Mouse (Mus musculus): ENCODE measurements around the gene Tmem178b. TPM values are rescaled to one million over a fixed set of nuclear protein-coding genes. Genes with fewer than 3 reads are reported as not detected.

The Tmem178b gene
- not detected in 2 replicates for polyA plus RNA-seq (2015; fragmentation: Nextera tagmentation; extraction: Ambion mirVana)

DNA sequence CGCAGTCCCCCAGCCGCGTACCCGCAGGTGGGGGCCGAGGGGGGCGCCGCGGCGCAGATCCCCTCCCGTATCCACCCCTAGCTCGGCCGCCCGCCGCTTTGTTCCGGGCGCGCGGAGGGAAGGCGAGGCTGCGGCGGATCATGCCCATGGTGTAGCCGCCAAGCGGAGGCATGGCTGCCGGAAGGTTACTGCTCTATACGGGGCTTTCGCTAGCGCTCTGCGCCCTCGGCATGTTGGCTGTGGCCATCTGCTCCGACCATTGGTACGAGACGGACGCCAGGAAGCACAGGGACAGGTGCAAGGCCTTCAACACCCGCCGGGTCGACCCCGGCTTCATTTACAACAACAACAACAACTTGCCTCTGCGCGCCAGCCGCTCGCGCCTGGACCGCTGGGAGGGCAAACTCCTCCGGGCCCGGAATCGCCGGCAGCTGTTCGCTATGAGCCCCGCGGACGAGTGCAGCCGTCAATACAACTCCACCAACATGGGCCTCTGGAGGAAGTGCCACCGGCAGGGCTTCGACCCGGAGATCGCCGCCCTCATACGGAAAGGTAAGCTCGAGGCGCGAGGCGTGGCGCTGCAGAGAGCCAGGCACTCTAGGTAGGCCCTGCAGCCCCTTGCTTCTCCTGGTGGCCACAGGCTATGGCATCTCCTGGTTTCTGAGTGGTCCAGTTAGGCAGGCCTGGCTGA is at the start of gene Tmem178b:
Tmem178b (plus strand) TSS at position 371 of the 691 bp plus-strand sequence.
- H3K9me3 ChIP-seq (ENCODE audit: low read length), result no peaks in the 10 kb centered on the region
- H3K4me1 ChIP-seq (ENCODE audit: insufficient read depth), result peaks cover 15% of the 10 kb centered on the region
- DNase-seq (no peak), ATAC-seq (no peak)
- peak within 1 kb of the TSS; percentile 32 for H3K4me3 ChIP-seq (ENCODE audit: low read depth, low read length)
- H3K9ac ChIP-seq (replicated peaks), result no peak within 1 kb of the TSS
- no peak for TF ChIP-seq CTCF (IDR thresholded peaks at IDR 0.05; ENCODE audit: low read depth)
- TF ChIP-seq EP300 (IDR thresholded peaks at IDR 0.05; ENCODE audit: low read depth), result no peak
- H3K27me3 ChIP-seq (ENCODE audit: insufficient read depth, low read length), result peaks cover 53% of the 10 kb centered on the region
- H3K27ac ChIP-seq (ENCODE audit: low read depth), result no peak within 1 kb of the TSS
- H3K4me2 ChIP-seq (ENCODE audit: low read depth, low read length), result peak within 1 kb of the TSS; percentile 63
- 1% methylated on average over 62 of the region's 63 CpGs for WGBS (ENCODE audit: insufficient replicate concordance)
- H3K36me3 ChIP-seq (replicated peaks; ENCODE audit: insufficient read depth, low read length), result no peaks in the 10 kb centered on the region

DNA sequence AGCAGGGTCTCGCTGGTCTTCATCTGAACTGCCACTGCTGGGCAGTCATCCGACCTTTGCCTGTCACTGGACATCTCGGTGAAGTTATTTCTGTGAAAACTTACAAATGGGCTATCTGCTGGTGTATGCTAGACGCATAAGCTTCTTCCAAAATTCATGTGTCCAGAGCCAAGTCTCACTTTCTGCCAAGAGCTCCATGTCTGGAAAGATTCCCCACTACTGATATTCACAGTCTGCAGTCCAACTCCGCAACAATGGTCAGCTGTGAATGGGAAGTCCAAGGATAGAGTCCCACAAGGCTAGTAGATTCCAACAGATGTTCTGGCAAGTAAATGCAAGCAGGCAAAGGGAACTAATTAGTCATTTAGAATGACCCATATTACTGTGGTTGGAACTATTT is 44.3 kb upstream of the Tmem178b start:
- DNase-seq (no peak), ATAC-seq (no peak)
- no peak overlapping the region for H3K9ac ChIP-seq (replicated peaks)
- 71% methylated on average over 5 of the region's 5 CpGs for WGBS (ENCODE audit: insufficient replicate concordance)
- H3K4me3 ChIP-seq (ENCODE audit: low read depth, low read length), result no peak overlapping the region
- no peaks in the 10 kb centered on the region for H3K4me1 ChIP-seq (ENCODE audit: insufficient read depth)
- no peak for TF ChIP-seq EP300 (IDR thresholded peaks at IDR 0.05; ENCODE audit: low read depth)
- TF ChIP-seq CTCF (IDR thresholded peaks at IDR 0.05; ENCODE audit: low read depth), result no peak
- H3K27me3 ChIP-seq (ENCODE audit: insufficient read depth, low read length), result no peaks in the 10 kb centered on the region
- H3K9me3 ChIP-seq (ENCODE audit: low read length), result no peaks in the 10 kb centered on the region
- H3K27ac ChIP-seq (ENCODE audit: low read depth), result no peak overlapping the region
- H3K36me3 ChIP-seq (replicated peaks; ENCODE audit: insufficient read depth, low read length), result no peaks in the 10 kb centered on the region
- no peak overlapping the region for H3K4me2 ChIP-seq (ENCODE audit: low read depth, low read length)

DNA sequence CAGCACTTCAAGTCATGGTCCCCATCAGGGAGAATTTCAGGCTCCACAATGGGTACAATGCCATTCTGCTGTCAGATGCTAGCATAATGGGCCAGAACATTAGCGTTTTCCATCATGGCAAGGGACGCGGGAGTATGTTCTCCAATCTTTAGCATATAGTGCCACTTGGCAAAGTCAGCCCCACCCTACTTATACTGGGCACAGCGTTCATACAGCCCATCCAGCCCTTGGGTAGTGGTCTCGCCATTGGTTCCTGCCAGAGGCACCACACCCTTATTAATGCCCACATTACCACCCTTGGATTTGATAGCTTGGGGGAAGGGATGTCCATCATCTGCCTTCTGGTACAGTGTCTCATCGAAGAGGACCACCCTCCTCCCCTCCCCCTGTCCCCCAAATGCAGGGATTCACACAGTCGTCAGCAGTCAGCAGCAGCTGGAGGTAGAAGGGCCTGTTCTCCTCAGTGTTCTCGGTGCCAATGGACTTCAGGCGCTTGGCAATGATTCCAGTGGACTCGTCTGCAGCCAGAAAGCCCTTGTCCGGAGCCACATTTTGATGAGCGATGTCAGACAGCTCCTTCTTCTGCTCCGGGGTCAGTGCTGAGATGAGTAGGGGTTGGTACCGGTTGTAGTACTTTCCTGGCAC is 29.3 kb upstream of the Tmem178b start:
- no peak for TF ChIP-seq EP300 (IDR thresholded peaks at IDR 0.05; ENCODE audit: low read depth)
- no peak for TF ChIP-seq CTCF (IDR thresholded peaks at IDR 0.05; ENCODE audit: low read depth)
- H3K27me3 ChIP-seq (ENCODE audit: insufficient read depth, low read length), result no peaks in the 10 kb centered on the region
- no peaks in the 10 kb centered on the region for H3K36me3 ChIP-seq (replicated peaks; ENCODE audit: insufficient read depth, low read length)
- no peak overlapping the region for H3K9ac ChIP-seq (replicated peaks)
- H3K4me1 ChIP-seq (ENCODE audit: insufficient read depth), result no peaks in the 10 kb centered on the region
- H3K4me2 ChIP-seq (ENCODE audit: low read depth, low read length), result no peak overlapping the region
- H3K27ac ChIP-seq (ENCODE audit: low read depth), result no peak overlapping the region
- no peaks in the 10 kb centered on the region for H3K9me3 ChIP-seq (ENCODE audit: low read length)
- DNase-seq, result no peak
- WGBS (ENCODE audit: insufficient replicate concordance), result 79% methylated on average over 14 of the region's 14 CpGs
- H3K4me3 ChIP-seq (ENCODE audit: low read depth, low read length), result no peak overlapping the region
- ATAC-seq, result no peak

GRCm38 (mm10) chr6:39847538-39847937 is 25.5 kb upstream of the Tmem178b start:
- Histone ChIP-seq H3K4me1 (ENCODE audit: insufficient read depth) (no peaks in the 10 kb centered on the region), H3K4me2 (ENCODE audit: low read depth, low read length) (no peak overlapping the region), H3K9ac (replicated peaks) (no peak overlapping the region), H3K4me3 (ENCODE audit: low read depth, low read length) (no peak overlapping the region), H3K27me3 (ENCODE audit: insufficient read depth, low read length) (no peaks in the 10 kb centered on the region), H3K9me3 (ENCODE audit: low read length) (no peaks in the 10 kb centered on the region), H3K27ac (ENCODE audit: low read depth) (no peak overlapping the region), H3K36me3 (replicated peaks; ENCODE audit: insufficient read depth, low read length) (no peaks in the 10 kb centered on the region)
- DNase-seq (no peak), ATAC-seq (no peak)
- TF ChIP-seq CTCF (IDR thresholded peaks at IDR 0.05; ENCODE audit: low read depth), result no peak
- WGBS (ENCODE audit: insufficient replicate concordance), result 54% methylated on average over 2 of the region's 2 CpGs

DNA sequence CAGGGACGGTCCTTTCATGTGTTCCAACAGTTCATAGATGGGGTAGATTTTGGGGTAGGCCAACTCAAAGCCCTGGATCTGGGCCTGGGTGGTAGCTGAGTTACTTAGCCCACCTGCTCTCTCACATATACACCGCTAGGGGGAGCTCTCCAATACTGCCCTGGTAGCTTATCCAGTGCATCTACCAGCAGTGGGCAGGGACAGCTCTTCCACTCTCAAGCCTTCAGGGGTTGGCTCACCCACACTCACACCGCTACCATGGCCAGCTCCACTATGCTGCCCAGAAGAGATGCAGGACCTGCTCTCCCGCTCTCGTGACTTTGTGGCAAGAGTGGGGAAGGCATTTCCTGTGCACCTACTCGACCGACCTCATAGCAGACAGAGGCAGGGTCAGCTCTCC is 24.3 kb upstream of the Tmem178b start:
- Histone ChIP-seq H3K9ac (replicated peaks) (no peak overlapping the region), H3K9me3 (ENCODE audit: low read length) (no peaks in the 10 kb centered on the region), H3K27ac (ENCODE audit: low read depth) (no peak overlapping the region), H3K4me3 (ENCODE audit: low read depth, low read length) (no peak overlapping the region), H3K4me2 (ENCODE audit: low read depth, low read length) (no peak overlapping the region), H3K4me1 (ENCODE audit: insufficient read depth) (no peaks in the 10 kb centered on the region), H3K36me3 (replicated peaks; ENCODE audit: insufficient read depth, low read length) (no peaks in the 10 kb centered on the region), H3K27me3 (ENCODE audit: insufficient read depth, low read length) (no peaks in the 10 kb centered on the region)
- ATAC-seq (no peak), DNase-seq (no peak)
- TF ChIP-seq EP300 (IDR thresholded peaks at IDR 0.05; ENCODE audit: low read depth) (no peak), CTCF (IDR thresholded peaks at IDR 0.05; ENCODE audit: low read depth) (peak; percentile 52)
- 20% methylated on average over 7 of the region's 7 CpGs for WGBS (ENCODE audit: insufficient replicate concordance)

DNA sequence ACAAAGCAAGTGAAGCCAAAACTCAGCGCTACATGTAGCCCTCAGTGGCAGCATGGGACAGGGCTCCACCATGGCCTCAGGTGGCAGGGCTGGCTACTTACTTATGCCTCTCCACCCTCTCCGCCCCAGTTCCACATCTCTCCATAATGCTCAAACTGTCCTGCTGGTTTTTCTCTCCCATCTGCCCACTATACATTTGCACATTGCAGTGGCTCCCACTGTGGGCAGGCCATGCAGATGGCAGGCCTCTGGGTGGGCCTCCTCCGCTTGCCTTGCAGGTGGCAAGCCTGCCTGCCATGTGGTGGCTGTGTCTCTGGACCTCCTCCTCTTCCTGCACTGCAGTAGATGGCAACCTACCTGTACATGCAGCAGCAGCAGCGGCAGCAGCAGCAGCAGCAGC is 23.4 kb upstream of the Tmem178b start:
- ATAC-seq (no peak), DNase-seq (no peak)
- no peak overlapping the region for H3K4me3 ChIP-seq (ENCODE audit: low read depth, low read length)
- no peaks in the 10 kb centered on the region for H3K4me1 ChIP-seq (ENCODE audit: insufficient read depth)
- H3K27me3 ChIP-seq (ENCODE audit: insufficient read depth, low read length), result no peaks in the 10 kb centered on the region
- no peak overlapping the region for H3K27ac ChIP-seq (ENCODE audit: low read depth)
- 90% methylated on average over 4 of the region's 4 CpGs for WGBS (ENCODE audit: insufficient replicate concordance)
- no peaks in the 10 kb centered on the region for H3K9me3 ChIP-seq (ENCODE audit: low read length)
- H3K9ac ChIP-seq (replicated peaks), result no peak overlapping the region
- no peaks in the 10 kb centered on the region for H3K36me3 ChIP-seq (replicated peaks; ENCODE audit: insufficient read depth, low read length)
- TF ChIP-seq CTCF (IDR thresholded peaks at IDR 0.05; ENCODE audit: low read depth) (no peak), EP300 (IDR thresholded peaks at IDR 0.05; ENCODE audit: low read depth) (no peak)
- H3K4me2 ChIP-seq (ENCODE audit: low read depth, low read length), result no peak overlapping the region
